Mouse (Mus musculus) adrenal gland, adult 2 months (tissue): ENCODE results near the gene Eva1b. TPM values are rescaled to one million over a fixed set of nuclear protein-coding genes. Genes with fewer than 3 reads are reported as not detected.

Experiments used
- DNase-seq: peaks from one replicate; pipeline ENCODE4 v3.0.0; 2021
- long read RNA-seq: library from polyadenylated mRNA; stranded (forward); transcript quantifications from one replicate; pipeline ENCODE4 v2.0.0, GENCODE M21; 2021
- polyA plus RNA-seq: library from polyadenylated mRNA; depleted of rRNA; stranded (reverse); fragments of >200 nt; gene quantifications from 2 replicates; pipeline ENCODE4 v1.2.3, GENCODE M21; 2012; rRNA removed
- total RNA-seq, 2 experiments: library from RNA; stranded (reverse); gene quantifications; 2 replicates each; pipeline ENCODE4 v1.2.3; 2021

The Eva1b gene
- total RNA-seq (10 to 100 TPM; 13.3 to 35.0 TPM), polyA plus RNA-seq (111 and 156 TPM in 2 replicates)
- long read RNA-seq, transcript Eva1b-201 (3 exons, 1,689 nt), result minor isoform, 5 of 22 reads
- long read RNA-seq, transcript Eva1b-203 (3 exons, 1,364 nt), result major isoform, 11 of 22 reads
- long read RNA-seq, partial matches to known transcripts, result 1 of 22 reads
- long read RNA-seq, other reads (novel, unspliced or antisense), result 2 of 22 reads

GRCm38 (mm10) chr4:126147533-126148160 lies at the start of gene Eva1b:
Eva1b (plus strand) TSS chr4:126147744.
- DNase-seq, result peak; percentile 68

- no peak for DNase-seq
Measured at GRCm38 (mm10) chr4:126099365-126099764, 48.2 kb upstream of the Eva1b start.

- DNase-seq, result no peak
Measured at GRCm38 (mm10) chr4:126100764-126101163, 46.8 kb upstream of the Eva1b start.

GRCm38 (mm10) chr4:126102061-126102841 lies 45.3 kb upstream of the Eva1b start:
- peak; percentile 57 for DNase-seq

GRCm38 (mm10) chr4:126103057-126103581 lies 44.4 kb upstream of the Eva1b start:
- DNase-seq, result peak; percentile 97

GRCm38 (mm10) chr4:126103590-126104068 lies 43.9 kb upstream of the Eva1b start, which contains the start of gene Stk40:
Stk40 (plus strand) TSS chr4:126103957.
- peak; percentile 98 for DNase-seq

GRCm38 (mm10) chr4:126104261-126105075 lies 43.1 kb upstream of the Eva1b start:
- peak; percentile 61 for DNase-seq

- peak; percentile 47 for DNase-seq
Measured at GRCm38 (mm10) chr4:126105131-126105783, 42.3 kb upstream of the Eva1b start.

GRCm38 (mm10) chr4:126108061-126108740 lies 39.3 kb upstream of the Eva1b start:
- peak; percentile 60 for DNase-seq

GRCm38 (mm10) chr4:126109613-126110373 lies 37.8 kb upstream of the Eva1b start:
- DNase-seq, result peak; percentile 77

- peak; percentile 92 for DNase-seq
Measured at GRCm38 (mm10) chr4:126110374-126111152, 37.0 kb upstream of the Eva1b start.

GRCm38 (mm10) chr4:126111153-126111549 lies 36.4 kb upstream of the Eva1b start:
- no peak for DNase-seq

GRCm38 (mm10) chr4:126113243-126113642 lies 34.3 kb upstream of the Eva1b start:
- no peak for DNase-seq

GRCm38 (mm10) chr4:126113943-126114342 lies 33.6 kb upstream of the Eva1b start:
- peak; percentile 72 for DNase-seq

GRCm38 (mm10) chr4:126115411-126115810 lies 32.1 kb upstream of the Eva1b start:
- DNase-seq, result no peak

GRCm38 (mm10) chr4:126115871-126116521 lies 31.5 kb upstream of the Eva1b start:
- no peak for DNase-seq

GRCm38 (mm10) chr4:126117116-126117515 lies 30.4 kb upstream of the Eva1b start:
- no peak for DNase-seq

GRCm38 (mm10) chr4:126118651-126119050 lies 28.9 kb upstream of the Eva1b start:
- DNase-seq, result no peak
